Mouse (Mus musculus): ENCODE results near the gene Xdh.

GRCm38 (mm10) chr17:73870956-73871605 is 78.9 kb downstream of the Xdh start:
- TF ChIP-seq CTCF (conservative IDR thresholded peaks at IDR 0.05; ENCODE audit: insufficient read depth, insufficient read length, low read depth, low read length) (no peak), POLR2A (IDR thresholded peaks at IDR 0.05; ENCODE audit: low read depth, low read length) (no peak)

Data from kidney, adult 2 months (tissue).